Mouse (Mus musculus) heart, postnatal 10 days (tissue): ENCODE data around the gene Rnf157. TPM values are rescaled to one million over a fixed set of nuclear protein-coding genes. Genes with fewer than 3 reads are reported as not detected.

ENCODE experiments used
- DNase-seq, 2 experiments: peaks; one replicate each; pipeline ENCODE4 v3.0.0; 2021
- intact Hi-C: fragments of 180-260 bp; cut with DNase I; formaldehyde crosslinking; loops from one replicate; pipeline ENCODE4 v1.15.1; 2025
- total RNA-seq, 2 experiments: library from RNA; stranded (reverse); gene quantifications; 2 replicates each; pipeline ENCODE4 v1.2.3; 2021

The Rnf157 gene
- total RNA-seq = 10 to 100 TPM; 10.0 TPM

GRCm38 (mm10) chr11:116412904-116413630, at the start of gene Rnf157:
Gene Rnf157, minus strand, starts transcription at chr11:116413032.
- intact Hi-C loops = no loop called here
- DNase-seq = peak; percentile 82 to 87

GRCm38 (mm10) chr11:116459786-116460185, 47.0 kb upstream of the Rnf157 start:
- no peak for DNase-seq
- intact Hi-C loops = loop anchor here (5.0 kb wide), 2 partner anchors 232 to 322 kb away; partner anchors contain the start of gene Mrpl38

GRCm38 (mm10) chr11:116456234-116456633, 43.4 kb upstream of the Rnf157 start:
- intact Hi-C loops = no loop called here
- no peak for DNase-seq

GRCm38 (mm10) chr11:116453889-116454288, 41.1 kb upstream of the Rnf157 start:
- intact Hi-C loops = no loop called here
- no peak for DNase-seq

GRCm38 (mm10) chr11:116449341-116449740, 36.5 kb upstream of the Rnf157 start:
- intact Hi-C loops = loop anchor here (5.0 kb wide), 1 partner anchor 222 kb away; no protein-coding TSS in a partner anchor
- DNase-seq = no peak

GRCm38 (mm10) chr11:116447822-116448221, 35.0 kb upstream of the Rnf157 start:
- intact Hi-C loops = loop anchor here (2.0 to 5.0 kb wide), 2 partner anchors 59 to 221 kb away; no protein-coding TSS in a partner anchor
- DNase-seq = no peak

GRCm38 (mm10) chr11:116446308-116446887, 33.6 kb upstream of the Rnf157 start:
- intact Hi-C loops = loop anchor here (1.0 to 5.0 kb wide), 3 partner anchors 58 to 219 kb away; no protein-coding TSS in a partner anchor
- no peak for DNase-seq

GRCm38 (mm10) chr11:116445596-116446307, 32.9 kb upstream of the Rnf157 start:
- peak; percentile 92 to 96 for DNase-seq
- intact Hi-C loops = loop anchor here (1.0 to 5.0 kb wide), 3 partner anchors 57 to 218 kb away; no protein-coding TSS in a partner anchor

GRCm38 (mm10) chr11:116443935-116444334, 31.1 kb upstream of the Rnf157 start:
- no peak for DNase-seq
- intact Hi-C loops = no loop called here

- intact Hi-C loops = no loop called here
- no peak for DNase-seq
These were observed 30.5 kb upstream of the Rnf157 start for GRCm38 (mm10) chr11:116443311-116443710.

GRCm38 (mm10) chr11:116442867-116443177, 30.0 kb upstream of the Rnf157 start:
- DNase-seq = no peak
- intact Hi-C loops = no loop called here

- intact Hi-C loops = no loop called here
- DNase-seq = no peak
These were observed 29.5 kb upstream of the Rnf157 start for GRCm38 (mm10) chr11:116442129-116442866.

- peak; percentile 67 to 71 for DNase-seq
- intact Hi-C loops = no loop called here
These were observed 27.7 kb upstream of the Rnf157 start for GRCm38 (mm10) chr11:116440408-116441068.

- intact Hi-C loops = no loop called here
- no peak for DNase-seq
These were observed 26.7 kb upstream of the Rnf157 start for GRCm38 (mm10) chr11:116439269-116440240.

GRCm38 (mm10) chr11:116437541-116437940, 24.7 kb upstream of the Rnf157 start:
- intact Hi-C loops = no loop called here
- DNase-seq = peak in 1 of 2 experiments; percentile 26

- intact Hi-C loops = no loop called here
These were observed 24.0 kb upstream of the Rnf157 start for GRCm38 (mm10) chr11:116436725-116437331.

GRCm38 (mm10) chr11:116435992-116436724, 23.3 kb upstream of the Rnf157 start:
- DNase-seq = peak in 1 of 2 experiments; percentile 31
- intact Hi-C loops = no loop called here

More at GRCm38 (mm10) chr11:116436725-116437331, 24.0 kb upstream of the Rnf157 start:
- peak; percentile 75 to 77 for DNase-seq
